ENCODE assay signal across 8 mouse cellular contexts in the genomic region with DNA sequence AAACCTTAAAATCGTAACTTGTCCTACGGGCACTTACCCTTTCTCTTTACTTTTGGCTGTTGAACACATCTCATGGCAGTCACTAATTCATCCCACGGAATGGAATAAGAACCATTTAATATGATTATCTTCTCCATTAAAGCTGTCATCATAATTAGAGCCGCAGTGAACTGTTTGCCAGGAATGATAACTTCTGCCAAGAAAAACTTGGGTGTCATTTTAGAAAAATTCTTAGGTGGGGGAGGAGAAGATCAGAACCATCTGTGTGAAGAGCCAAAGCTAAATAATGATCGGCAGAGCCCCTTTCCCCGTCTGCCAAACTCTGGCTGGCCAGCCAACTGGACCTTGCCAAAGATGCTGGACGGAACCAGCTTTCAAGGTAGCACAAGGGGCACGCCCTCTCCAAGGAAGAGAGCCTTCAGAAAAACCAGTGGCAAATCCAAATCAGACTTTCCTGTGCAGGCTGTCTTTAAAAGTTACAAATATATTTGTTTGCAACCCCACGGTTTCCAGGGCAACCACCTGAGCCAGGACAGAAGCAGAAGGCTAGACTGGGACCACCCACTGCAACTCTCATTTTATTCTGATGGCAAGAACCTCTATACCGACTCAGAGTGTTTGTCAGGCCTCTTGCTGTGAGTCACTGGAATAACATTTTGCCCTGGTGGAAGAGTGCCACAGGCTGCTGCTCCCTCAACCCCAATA.
DNase-seq lines count a peak whose midpoint lies in the region; ATAC-seq and TF ChIP-seq lines count a peak whose summit lies in the region.

No protein-coding gene starts in this region.

- H3K27ac ChIP-seq in kidney, postnatal 0 days: no peak overlapping the region

- H3K4me1 ChIP-seq in kidney, postnatal 0 days (replicated peaks; ENCODE audit: insufficient read depth, low read length): no peaks in the 10 kb centered on the region

- no peak for TF ChIP-seq CTCF in kidney, postnatal 0 days (IDR thresholded peaks at IDR 0.05; ENCODE audit: low read depth)

- H3K36me3 ChIP-seq in kidney, postnatal 0 days (ENCODE audit: insufficient read depth, low read length): no peaks in the 10 kb centered on the region

- H3K9ac ChIP-seq in kidney, postnatal 0 days (ENCODE audit: low read depth, low read length): no peak overlapping the region

- H3K9me3 ChIP-seq in kidney, postnatal 0 days (replicated peaks; ENCODE audit: low read length): no peaks in the 10 kb centered on the region

- peak overlapping the region; percentile 23; the same call in 1 of the 2 replicates for H3K4me2 ChIP-seq in kidney, postnatal 0 days (ENCODE audit: low read length)

- no peak for ATAC-seq in kidney, postnatal 0 days (replicated peaks; ENCODE audit: low FRiP score, low read depth)
- no peak for ATAC-seq in megakaryocyte progenitor cell, adult 5-6 weeks (replicated peaks; ENCODE audit: poor library complexity)

- no peaks in the 10 kb centered on the region for H3K27me3 ChIP-seq in kidney, postnatal 0 days (ENCODE audit: insufficient read depth, low read length)

- 64% methylated on average over 10 of the region's 10 CpGs for WGBS in kidney, postnatal 0 days

- no peak overlapping the region for H3K4me3 ChIP-seq in kidney, postnatal 0 days (replicated peaks; ENCODE audit: low read depth, low read length)

- DNase-seq in kidney, postnatal 0 days (ENCODE audit: low spot score): peak; percentile 45
- no peak for DNase-seq in kidney, postnatal 36 days
- DNase-seq in R1 (ENCODE audit: low read depth, low spot score): peak; percentile 39
- peak; percentile 79 for DNase-seq in fibroblast of lung, adult 2 months (ENCODE audit: low read depth)
- peak; percentile 73 for DNase-seq in layer of hippocampus, adult 9-11 months
- no peak for DNase-seq in yolk sac, embryonic 10.5 days (ENCODE audit: low spot score)
- no peak for DNase-seq in cerebellum, adult 9-11 months

Comparison
In these comparisons a context has a peak if more than half of its experiments do, and no peak if none do; other contexts are left out.
1. DNase-seq: peak in kidney, postnatal 0 days (single experiment), R1 (single experiment), fibroblast of lung, adult 2 months (single experiment) and layer of hippocampus, adult 9-11 months (single experiment); none in kidney, postnatal 36 days (0 of 2), yolk sac, embryonic 10.5 days (single experiment) and cerebellum, adult 9-11 months (single experiment).